In genomic region chr12:27977548-27978256, GRCm38 (mm10) we compare ENCODE assay signal across 13 mouse cellular contexts.
DNase-seq lines count a peak whose midpoint lies in the region; ATAC-seq and TF ChIP-seq lines count a peak whose summit lies in the region.
"Had no signal": no experiment of that assay in that cellular context is flagged by ENCODE, and none has a peak within 500 bp of the region (broad histone marks: within the 10 kb centered on the region; RNA-seq: fewer than 3 reads in every experiment).

No protein-coding gene starts in this region.

- H3K27me3 ChIP-seq in intestine, embryonic 14.5 days (replicated peaks; ENCODE audit: control insufficient read depth, insufficient read depth, low read length): no peaks in the 10 kb centered on the region
- H3K27me3 ChIP-seq in intestine, postnatal 0 days (replicated peaks; ENCODE audit: control insufficient read depth, insufficient read depth, low read length): no peaks in the 10 kb centered on the region
- H3K27me3 ChIP-seq in Patski: no peaks in the 10 kb centered on the region
- no peaks in the 10 kb centered on the region for H3K27me3 ChIP-seq in forebrain, embryonic 13.5 days
- H3K27me3 ChIP-seq in midbrain, embryonic 11.5 days (ENCODE audit: control insufficient read depth, insufficient read depth, low read length): no peaks in the 10 kb centered on the region
- H3K27me3 ChIP-seq: heart, embryonic 12.5 days; kidney, embryonic 15.5 days; lung, embryonic 15.5 days had no signal

- 50% methylated on average over 9 of the region's 9 CpGs for WGBS in intestine, embryonic 14.5 days
- 54% methylated on average over 9 of the region's 9 CpGs for WGBS in intestine, postnatal 0 days
- WGBS in forebrain, embryonic 13.5 days: 41% methylated on average over 9 of the region's 9 CpGs
- 57% methylated on average over 9 of the region's 9 CpGs for WGBS in midbrain, embryonic 11.5 days

- POLR2A ChIA-PET in Patski (lab: Charles Lee): no interaction called here

- TF ChIP-seq CTCF in intestine, postnatal 0 days (IDR thresholded peaks at IDR 0.05; ENCODE audit: low read depth): no peak
- TF ChIP-seq CTCF in Patski (IDR thresholded peaks at IDR 0.05): no peak

- in situ Hi-C loops in Patski (cut with MboI; ENCODE audit: low pct_unique_long_range_greater_than_20kb): no loop called here

- no peak overlapping the region for H3K4me2 ChIP-seq in intestine, embryonic 14.5 days (ENCODE audit: low read length)
- H3K4me2 ChIP-seq in intestine, postnatal 0 days (replicated peaks; ENCODE audit: low read depth): no peak overlapping the region
- no peak overlapping the region for H3K4me2 ChIP-seq in forebrain, embryonic 13.5 days
- H3K4me2 ChIP-seq in midbrain, embryonic 11.5 days: no peak overlapping the region
- H3K4me2 ChIP-seq: heart, embryonic 12.5 days; kidney, embryonic 15.5 days; lung, embryonic 15.5 days had no signal

- peaks cover 7% of the 10 kb centered on the region; the same call in 1 of the 2 replicates for H3K4me1 ChIP-seq in intestine, embryonic 14.5 days (replicated peaks; ENCODE audit: control insufficient read depth, insufficient read depth, low read length)
- no peaks in the 10 kb centered on the region for H3K4me1 ChIP-seq in intestine, postnatal 0 days (replicated peaks; ENCODE audit: control insufficient read depth, insufficient read depth, low read length)
- H3K4me1 ChIP-seq in forebrain, embryonic 13.5 days: peaks cover 34% of the 10 kb centered on the region
- H3K4me1 ChIP-seq in midbrain, embryonic 11.5 days (ENCODE audit: control insufficient read depth, insufficient read depth, low read length): peaks cover 13% of the 10 kb centered on the region
- H3K4me1 ChIP-seq: heart, embryonic 12.5 days; kidney, embryonic 15.5 days; lung, embryonic 15.5 days had no signal

- H3K9ac ChIP-seq in intestine, embryonic 14.5 days (ENCODE audit: low read length): no peak overlapping the region
- H3K9ac ChIP-seq in intestine, postnatal 0 days (ENCODE audit: low read depth, low read length): no peak overlapping the region
- no peak overlapping the region for H3K9ac ChIP-seq in forebrain, embryonic 13.5 days
- H3K9ac ChIP-seq in midbrain, embryonic 11.5 days (ENCODE audit: low read length): no peak overlapping the region
- H3K9ac ChIP-seq: heart, embryonic 12.5 days; kidney, embryonic 15.5 days; lung, embryonic 15.5 days had no signal

- CTCF ChIA-PET in Patski (lab: Charles Lee): no interaction called here

- DNase-seq in intestine, embryonic 14.5 days (ENCODE audit: low spot score): no peak
- DNase-seq in Patski (ENCODE audit: low read depth, low spot score): no peak
- peak; percentile 87 for DNase-seq in midbrain, embryonic 11.5 days (ENCODE audit: low spot score, missing footprints)
- DNase-seq in gastrocnemius, postnatal 10 days: no peak
- no peak for DNase-seq in frontal cortex, postnatal 14 days (ENCODE audit: low spot score in 2 of 2)
- DNase-seq in urinary bladder, postnatal 14 days (ENCODE audit: low spot score): no peak
- DNase-seq: heart, postnatal 36 days had no signal

- no peak overlapping the region for H3K4me3 ChIP-seq in intestine, embryonic 14.5 days (ENCODE audit: low read depth, low read length)
- H3K4me3 ChIP-seq in intestine, postnatal 0 days (ENCODE audit: low read depth, low read length): no peak overlapping the region
- H3K4me3 ChIP-seq in forebrain, embryonic 13.5 days: no peak overlapping the region
- no peak overlapping the region for H3K4me3 ChIP-seq in midbrain, embryonic 11.5 days (ENCODE audit: low read depth, low read length)
- H3K4me3 ChIP-seq: heart, embryonic 12.5 days; kidney, embryonic 15.5 days; lung, embryonic 15.5 days; myocyte had no signal

- no peak for ATAC-seq in intestine, embryonic 14.5 days (replicated peaks; ENCODE audit: low FRiP score, low TSS enrichment, low read depth)
- ATAC-seq in intestine, postnatal 0 days: no peak
- peak; percentile 86 for ATAC-seq in Patski
- ATAC-seq in forebrain, embryonic 13.5 days: 0 out of 2 replicates have a peak, but pooled peaks have one; percentile 20
- no peak for ATAC-seq in midbrain, embryonic 11.5 days (ENCODE audit: low FRiP score)

- no peaks in the 10 kb centered on the region for H3K36me3 ChIP-seq in intestine, embryonic 14.5 days (ENCODE audit: control insufficient read depth, insufficient read depth, low read length)
- H3K36me3 ChIP-seq in intestine, postnatal 0 days (ENCODE audit: control insufficient read depth, insufficient read depth): no peaks in the 10 kb centered on the region
- H3K36me3 ChIP-seq in forebrain, embryonic 13.5 days (ENCODE audit: poor library complexity, severe bottlenecking): no peaks in the 10 kb centered on the region
- H3K36me3 ChIP-seq in midbrain, embryonic 11.5 days (ENCODE audit: control insufficient read depth, insufficient read depth, low read length): no peaks in the 10 kb centered on the region
- H3K36me3 ChIP-seq: heart, embryonic 12.5 days; kidney, embryonic 15.5 days; lung, embryonic 15.5 days had no signal

- H3K9me3 ChIP-seq in intestine, embryonic 14.5 days (ENCODE audit: control insufficient read depth, low read length): no peaks in the 10 kb centered on the region
- H3K9me3 ChIP-seq in intestine, postnatal 0 days (ENCODE audit: control insufficient read depth): no peaks in the 10 kb centered on the region
- no peaks in the 10 kb centered on the region for H3K9me3 ChIP-seq in forebrain, embryonic 13.5 days (replicated peaks)
- H3K9me3 ChIP-seq in midbrain, embryonic 11.5 days (ENCODE audit: control insufficient read depth, low read length): no peaks in the 10 kb centered on the region
- H3K9me3 ChIP-seq: heart, embryonic 12.5 days; kidney, embryonic 15.5 days; lung, embryonic 15.5 days had no signal

- peak overlapping the region; percentile 60 for H3K27ac ChIP-seq in intestine, embryonic 14.5 days (ENCODE audit: low read depth)
- H3K27ac ChIP-seq in intestine, postnatal 0 days (ENCODE audit: low read depth, low read length): no peak overlapping the region
- H3K27ac ChIP-seq in forebrain, embryonic 13.5 days: peak overlapping the region; percentile 85
- no peak overlapping the region; the same call in 1 of the 2 replicates for H3K27ac ChIP-seq in midbrain, embryonic 11.5 days (ENCODE audit: low read depth, low read length)
- H3K27ac ChIP-seq: kidney, embryonic 15.5 days; lung, embryonic 15.5 days had no signal

Comparison
In these comparisons a context has a peak if more than half of its experiments do, and no peak if none do; other contexts are left out.
1. H3K27ac ChIP-seq: peak in intestine, embryonic 14.5 days (single experiment) and forebrain, embryonic 13.5 days (single experiment); none in intestine, postnatal 0 days (single experiment) and midbrain, embryonic 11.5 days (single experiment).
2. ATAC-seq: peak in Patski (single experiment) and forebrain, embryonic 13.5 days (single experiment); none in intestine, embryonic 14.5 days (single experiment), intestine, postnatal 0 days (single experiment) and midbrain, embryonic 11.5 days (single experiment).